Mouse (Mus musculus) erythroblast, embryonic 14.5 days (primary cell): Measurements from ENCODE around the gene Myh11. TPM values are rescaled to one million over a fixed set of nuclear protein-coding genes. Genes with fewer than 3 reads are reported as not detected.

Source experiments
- H3K27me3 ChIP-seq: 2 replicates; pipeline ENCODE4 v1.6.1; 2012; ENCODE audit warnings: inconsistent platforms; ENCODE audit not compliant: control insufficient read depth
- H3K36me3 ChIP-seq: 2 replicates; pipeline ENCODE4 v1.6.1; 2012; ENCODE audit warnings: mild to moderate bottlenecking, inconsistent platforms; ENCODE audit not compliant: control insufficient read depth
- H3K4me1 ChIP-seq: 2 replicates; pipeline ENCODE4 v1.6.1; 2012; ENCODE audit warnings: inconsistent platforms; ENCODE audit not compliant: control insufficient read depth
- H3K4me3 ChIP-seq: replicated peaks from 2 replicates; pipeline ENCODE3; 2012; ENCODE audit warnings: moderate library complexity, mild to moderate bottlenecking, inconsistent platforms
- H3K9me3 ChIP-seq: 2 replicates; pipeline ENCODE4 v1.6.1; 2012; ENCODE audit warnings: low read length, inconsistent platforms, mixed read lengths; ENCODE audit not compliant: control insufficient read depth
- GATA1 ChIP-seq: IDR thresholded peaks from 2 replicates; pipeline ENCODE4 v1.6.1; 2012; ENCODE audit warnings: low read length, inconsistent platforms, mixed read lengths
- TAL1 ChIP-seq: IDR thresholded peaks from 3 replicates; pipeline ENCODE4 v1.6.1; 2012; ENCODE audit warnings: low read length, inconsistent platforms, mixed read lengths
- polyA plus RNA-seq: library from polyadenylated mRNA; stranded (reverse); fragments of >175 nt; gene quantifications from 2 replicates; pipeline ENCODE4 v1.2.3, GENCODE M21; 2012

The Myh11 gene
- 0.01 TPM in 1 of 2 replicates, not detected in the other for polyA plus RNA-seq

DNA sequence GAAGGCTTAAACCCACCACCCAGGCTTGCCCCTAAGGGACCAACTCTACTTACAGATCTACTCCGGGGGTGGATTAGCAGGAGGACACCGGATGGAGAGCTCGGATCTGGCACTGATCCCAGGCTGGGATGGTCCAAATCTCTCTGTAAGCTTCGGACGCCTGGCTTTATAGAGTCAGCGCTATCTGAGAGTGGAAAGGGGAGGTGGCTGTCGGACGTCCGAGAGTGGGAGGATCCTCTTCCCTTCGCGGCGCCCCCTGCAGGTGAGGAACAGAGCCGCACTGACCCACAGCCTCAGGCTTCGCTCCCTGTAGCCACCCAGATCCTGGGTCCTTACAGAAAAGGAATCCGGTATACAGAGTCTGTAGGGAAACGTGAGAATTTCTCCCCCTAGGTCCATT is at the start of gene Myh11:
Gene Myh11, minus strand, starts transcription at position 150 of the 400 bp plus-strand sequence.
- TF ChIP-seq TAL1 (no peak), GATA1 (no peak)
- Histone ChIP-seq H3K9me3 (no peaks in the 10 kb centered on the region), H3K4me1 (no peaks in the 10 kb centered on the region), H3K4me3 (no peak within 1 kb of the TSS), H3K27me3 (peaks cover 36% of the 10 kb centered on the region), H3K36me3 (peaks cover 2% of the 10 kb centered on the region)

DNA sequence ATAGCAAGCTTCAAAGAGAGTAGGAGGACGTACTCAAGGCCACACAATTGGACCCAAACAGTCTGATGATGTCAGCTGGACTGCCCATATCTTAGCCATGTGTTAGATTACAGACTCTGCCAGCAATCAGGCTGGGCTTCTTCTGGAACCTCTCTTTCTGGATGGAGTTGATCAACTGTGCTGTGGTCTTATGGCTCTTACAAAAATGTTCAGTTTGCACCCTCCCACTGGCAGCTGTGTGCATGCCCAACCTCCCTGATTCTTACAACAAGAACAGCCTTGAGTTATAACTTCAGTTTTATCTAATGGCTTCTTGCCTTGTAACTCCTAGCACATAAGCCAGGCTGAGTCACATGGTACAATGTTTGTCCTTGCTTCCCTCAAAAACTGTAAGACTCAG is 37.0 kb upstream of the Myh11 start:
- H3K36me3 ChIP-seq, result no peaks in the 10 kb centered on the region
- no peaks in the 10 kb centered on the region for H3K4me1 ChIP-seq
- peaks cover 1% of the 10 kb centered on the region for H3K27me3 ChIP-seq
- no peaks in the 10 kb centered on the region for H3K9me3 ChIP-seq
- H3K4me3 ChIP-seq, result no peak overlapping the region
- TF ChIP-seq GATA1 (no peak), TAL1 (no peak)

DNA sequence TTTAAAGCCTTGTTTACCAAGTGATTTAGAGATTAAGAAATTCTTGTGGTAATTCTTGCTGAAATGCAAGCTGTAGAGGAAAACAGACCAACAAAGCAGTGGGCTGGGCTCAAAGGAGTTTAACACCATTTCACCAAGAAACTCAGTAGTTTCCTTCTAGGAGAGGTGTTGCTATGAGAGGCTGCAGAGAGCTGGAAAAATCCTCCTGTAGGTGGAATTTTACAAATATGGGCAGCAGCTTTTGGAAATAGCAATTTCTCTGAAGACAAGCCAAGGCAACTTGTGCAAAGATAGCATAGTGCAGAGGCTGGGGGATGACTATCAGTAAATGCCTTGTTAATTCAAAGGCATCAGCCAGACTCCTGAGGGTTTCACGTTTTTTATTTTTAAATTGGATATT is 29.3 kb upstream of the Myh11 start:
- H3K36me3 ChIP-seq, result no peaks in the 10 kb centered on the region
- H3K4me3 ChIP-seq, result no peak overlapping the region
- H3K4me1 ChIP-seq, result peaks cover 22% of the 10 kb centered on the region
- peaks cover 12% of the 10 kb centered on the region for H3K27me3 ChIP-seq
- H3K9me3 ChIP-seq, result no peaks in the 10 kb centered on the region
- TF ChIP-seq TAL1 (no peak), GATA1 (no peak)

DNA sequence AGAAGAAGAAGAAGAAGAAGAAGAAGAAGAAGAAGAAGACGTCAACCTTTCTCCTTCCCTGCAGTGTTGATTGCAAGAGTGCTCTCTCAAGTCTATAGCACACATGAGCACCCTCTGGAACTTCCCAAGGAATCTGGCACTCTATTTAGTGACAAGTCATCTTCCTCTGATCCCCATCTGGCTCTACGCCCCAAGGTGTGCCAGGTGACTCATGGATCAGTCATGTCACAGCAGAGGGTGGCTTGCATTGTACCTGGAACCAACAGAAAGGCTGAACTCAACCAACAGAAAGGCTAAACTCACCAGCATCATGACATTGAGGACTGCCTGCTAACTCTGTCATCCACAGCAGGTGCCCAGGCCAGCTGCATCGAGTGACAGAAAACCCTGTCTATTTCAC is 28.5 kb upstream of the Myh11 start:
- Histone ChIP-seq H3K9me3 (no peaks in the 10 kb centered on the region), H3K4me1 (peaks cover 28% of the 10 kb centered on the region), H3K36me3 (peaks cover 2% of the 10 kb centered on the region), H3K4me3 (no peak overlapping the region), H3K27me3 (peaks cover 12% of the 10 kb centered on the region)
- no peak for TF ChIP-seq TAL1
- no peak for TF ChIP-seq GATA1

DNA sequence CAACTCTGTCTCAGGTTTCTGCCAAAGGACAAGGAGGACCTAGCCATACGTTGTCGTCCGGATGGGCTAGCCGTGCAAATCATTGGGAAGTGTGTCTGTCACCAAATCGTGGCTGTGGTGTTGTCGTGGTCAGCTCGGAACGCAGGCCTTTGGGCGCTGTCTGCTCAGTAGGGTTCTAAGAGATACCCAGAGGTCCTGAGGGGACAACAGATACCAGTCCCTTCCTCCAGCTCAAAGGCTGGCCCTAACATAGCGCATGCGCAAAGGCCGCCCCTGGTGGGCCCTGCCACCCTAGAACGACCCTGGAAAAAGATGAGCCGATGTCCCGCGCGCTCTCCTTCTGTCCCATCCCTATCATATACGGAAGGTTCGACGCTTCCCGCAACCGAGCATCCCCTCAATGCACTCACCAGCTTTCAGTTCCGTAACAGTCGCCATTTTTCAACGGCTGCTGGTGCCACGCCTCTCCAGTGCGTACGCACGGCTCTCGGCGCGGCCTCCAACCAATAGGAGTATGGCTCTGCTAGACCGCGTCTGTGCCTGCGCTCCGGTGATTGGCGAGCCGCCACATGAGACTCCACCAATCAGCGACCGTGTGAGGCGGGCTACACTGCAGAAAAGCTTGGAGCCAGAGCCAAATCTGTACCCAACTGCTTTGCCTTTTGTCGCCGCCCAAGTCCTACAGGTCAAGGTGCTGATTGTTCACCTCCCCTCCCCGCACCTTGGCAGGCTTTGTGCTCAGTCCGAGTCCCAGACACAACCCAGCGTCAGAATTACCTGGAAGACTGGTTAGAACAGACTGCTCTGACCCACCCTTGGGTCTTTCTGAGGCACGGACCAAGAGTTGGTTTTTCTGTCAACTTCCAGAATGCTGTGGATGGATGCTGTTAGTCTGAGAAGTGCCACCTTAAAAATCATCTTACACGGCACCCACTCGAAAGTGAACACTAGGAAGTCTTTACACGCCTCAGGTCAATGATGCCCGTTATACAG is 26.0 kb upstream of the Myh11 start, which contains the start of gene Fopnl:
Gene Fopnl, minus strand, starts transcription at position 522 of the 993 bp plus-strand sequence.
- Histone ChIP-seq H3K36me3 (peaks cover 26% of the 10 kb centered on the region), H3K4me3 (peak within 1 kb of the TSS; percentile 89), H3K27me3 (peaks cover 9% of the 10 kb centered on the region), H3K4me1 (peaks cover 31% of the 10 kb centered on the region), H3K9me3 (no peaks in the 10 kb centered on the region)
- TF ChIP-seq TAL1 (no peak), GATA1 (no peak)

DNA sequence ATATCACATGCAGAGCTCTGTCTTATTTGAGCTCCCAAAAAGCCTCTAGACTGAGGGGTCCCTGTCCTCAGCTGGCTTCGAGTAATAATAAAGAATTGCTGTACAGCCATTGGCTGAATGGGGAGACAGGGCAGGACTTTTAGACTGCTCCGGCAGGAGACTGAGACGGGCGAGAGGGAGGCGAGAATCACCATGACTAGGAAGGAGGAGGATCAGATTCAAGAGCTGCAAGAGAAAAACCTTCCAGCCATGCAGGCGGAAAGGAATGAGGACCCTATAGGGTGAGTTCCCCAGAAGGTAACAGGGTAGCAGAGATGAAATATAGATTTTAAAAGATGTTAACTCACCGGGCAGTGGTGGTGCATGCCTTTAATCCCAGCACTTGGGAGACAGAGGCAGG is 21.7 kb upstream of the Myh11 start:
- peaks cover 64% of the 10 kb centered on the region for H3K36me3 ChIP-seq
- no peak overlapping the region for H3K4me3 ChIP-seq
- H3K4me1 ChIP-seq, result peaks cover 57% of the 10 kb centered on the region
- no peaks in the 10 kb centered on the region for H3K27me3 ChIP-seq
- no peaks in the 10 kb centered on the region for H3K9me3 ChIP-seq
- TF ChIP-seq GATA1, result no peak
- TF ChIP-seq TAL1, result no peak

DNA sequence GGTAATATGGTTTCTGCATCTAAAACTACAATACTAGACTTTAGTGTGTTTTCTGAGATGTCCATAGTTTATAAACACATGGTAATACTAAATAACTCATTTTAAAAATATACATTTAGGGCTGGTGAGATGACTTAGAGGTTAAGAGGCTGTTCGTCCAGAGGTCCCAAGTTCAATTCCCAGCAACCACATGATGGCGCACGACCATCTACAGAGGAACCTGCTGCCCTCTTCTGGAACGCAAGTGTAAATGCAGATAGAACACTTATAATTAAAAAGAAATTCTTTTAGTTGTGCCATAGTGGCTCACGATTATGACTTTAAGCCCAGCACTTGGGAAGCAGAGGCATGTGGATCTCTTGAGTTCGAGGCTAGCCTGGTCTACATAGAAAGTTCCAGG is 20.2 kb upstream of the Myh11 start:
- Histone ChIP-seq H3K36me3 (peaks cover 78% of the 10 kb centered on the region), H3K9me3 (no peaks in the 10 kb centered on the region), H3K4me1 (peaks cover 62% of the 10 kb centered on the region), H3K4me3 (no peak overlapping the region), H3K27me3 (no peaks in the 10 kb centered on the region)
- no peak for TF ChIP-seq TAL1
- TF ChIP-seq GATA1, result no peak

DNA sequence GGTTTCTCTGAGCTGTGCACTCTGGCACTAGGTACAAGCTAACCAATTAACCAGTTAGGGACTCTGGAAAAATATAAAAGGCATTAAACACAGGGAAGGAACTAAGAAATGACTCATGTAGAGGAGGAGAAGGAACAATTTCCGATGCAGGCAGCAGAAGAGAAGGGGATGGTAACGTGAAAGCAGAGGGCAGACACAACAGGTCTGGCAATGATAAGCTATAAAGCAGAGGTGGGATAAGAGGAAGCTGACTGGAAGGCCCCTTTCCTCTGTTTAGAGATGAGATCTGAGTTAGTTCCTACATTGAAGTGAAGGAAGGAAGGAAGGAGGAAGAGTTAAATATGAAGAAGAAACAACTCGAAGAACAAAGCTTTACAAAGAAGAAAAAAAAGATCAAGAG is 18.7 kb upstream of the Myh11 start:
- Histone ChIP-seq H3K36me3 (peaks cover 91% of the 10 kb centered on the region), H3K9me3 (no peaks in the 10 kb centered on the region), H3K4me1 (peaks cover 56% of the 10 kb centered on the region), H3K4me3 (peak overlapping the region; percentile 34), H3K27me3 (no peaks in the 10 kb centered on the region)
- TF ChIP-seq TAL1, result 0 out of 3 replicates have a peak, but pooled peaks have one; percentile 31
- peak; percentile 17; the same call in 1 of the 2 replicates for TF ChIP-seq GATA1

DNA sequence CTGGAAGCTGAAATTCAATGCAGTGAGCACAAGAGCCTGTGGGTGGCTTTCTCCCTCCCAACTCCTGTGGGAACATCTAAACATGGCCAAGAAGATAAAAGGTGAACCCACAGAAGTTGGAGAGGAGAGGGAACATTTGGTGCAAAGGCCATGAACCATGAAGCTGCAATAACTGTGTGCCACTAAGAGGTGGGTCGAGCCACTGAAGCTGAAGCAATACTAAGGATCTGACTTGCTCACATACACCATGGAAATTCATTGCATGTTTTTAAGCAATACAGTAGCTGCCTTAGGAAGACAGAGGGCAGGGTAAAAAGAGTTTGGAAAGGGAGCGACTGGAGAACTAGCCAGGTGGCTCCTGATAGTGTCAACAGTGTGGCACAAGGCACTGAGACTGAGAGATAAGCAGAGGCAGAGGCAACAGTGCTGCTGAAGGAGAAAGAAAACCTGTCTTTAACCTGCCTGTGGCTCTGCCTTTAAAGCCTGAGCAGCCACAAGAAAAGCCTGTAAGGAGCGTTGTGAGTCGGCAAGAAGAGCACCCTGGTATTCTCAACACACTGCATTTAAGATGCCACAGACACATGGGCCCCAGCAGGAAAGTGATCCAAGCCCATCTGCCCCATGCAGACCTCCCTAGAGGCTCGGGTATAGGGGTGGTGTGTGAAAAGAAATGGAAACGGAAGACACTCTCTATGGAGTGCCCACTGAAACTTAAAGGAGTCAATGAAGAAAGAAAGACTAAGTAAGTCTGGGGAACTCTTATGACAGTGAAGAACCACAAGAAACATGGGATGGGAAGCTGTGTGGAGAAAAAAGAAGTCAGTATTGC is 17.3 kb upstream of the Myh11 start:
- Histone ChIP-seq H3K27me3 (no peaks in the 10 kb centered on the region), H3K4me1 (peaks cover 51% of the 10 kb centered on the region), H3K4me3 (peak overlapping the region; percentile 36), H3K36me3 (peaks cover 90% of the 10 kb centered on the region), H3K9me3 (no peaks in the 10 kb centered on the region)
- peak; percentile 81 for TF ChIP-seq TAL1
- peak; percentile 88 for TF ChIP-seq GATA1
